Mouse (Mus musculus): ENCODE data around the gene Caln1.

The Caln1 gene

DNA sequence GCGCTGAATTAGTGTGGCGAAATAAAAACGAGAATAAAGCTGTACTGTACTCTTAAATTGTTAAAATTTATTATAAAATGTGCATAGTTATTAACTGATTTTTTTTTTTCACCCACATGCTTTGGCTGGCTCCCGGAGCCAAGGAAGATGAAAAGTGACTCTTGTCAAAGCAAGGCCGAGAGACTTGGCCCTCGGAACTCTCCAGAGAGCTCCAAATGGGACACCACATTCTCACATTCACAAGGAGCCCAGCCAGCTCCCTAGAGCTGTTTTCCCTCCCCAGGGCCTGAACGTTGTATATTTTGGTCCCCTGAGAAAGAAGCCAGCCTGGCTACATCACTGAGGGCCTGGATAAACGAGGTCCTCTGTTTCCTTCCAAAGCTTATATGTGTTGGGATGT, 25.1 kb downstream of the Caln1 start:
- DNase-seq (ENCODE audit: low spot score in 2 of 2) = no peak

- no peak for DNase-seq (ENCODE audit: low spot score in 2 of 2)
Measured at GRCm38 (mm10) chr5:130395142-130395541, 25.9 kb downstream of the Caln1 start.

DNA sequence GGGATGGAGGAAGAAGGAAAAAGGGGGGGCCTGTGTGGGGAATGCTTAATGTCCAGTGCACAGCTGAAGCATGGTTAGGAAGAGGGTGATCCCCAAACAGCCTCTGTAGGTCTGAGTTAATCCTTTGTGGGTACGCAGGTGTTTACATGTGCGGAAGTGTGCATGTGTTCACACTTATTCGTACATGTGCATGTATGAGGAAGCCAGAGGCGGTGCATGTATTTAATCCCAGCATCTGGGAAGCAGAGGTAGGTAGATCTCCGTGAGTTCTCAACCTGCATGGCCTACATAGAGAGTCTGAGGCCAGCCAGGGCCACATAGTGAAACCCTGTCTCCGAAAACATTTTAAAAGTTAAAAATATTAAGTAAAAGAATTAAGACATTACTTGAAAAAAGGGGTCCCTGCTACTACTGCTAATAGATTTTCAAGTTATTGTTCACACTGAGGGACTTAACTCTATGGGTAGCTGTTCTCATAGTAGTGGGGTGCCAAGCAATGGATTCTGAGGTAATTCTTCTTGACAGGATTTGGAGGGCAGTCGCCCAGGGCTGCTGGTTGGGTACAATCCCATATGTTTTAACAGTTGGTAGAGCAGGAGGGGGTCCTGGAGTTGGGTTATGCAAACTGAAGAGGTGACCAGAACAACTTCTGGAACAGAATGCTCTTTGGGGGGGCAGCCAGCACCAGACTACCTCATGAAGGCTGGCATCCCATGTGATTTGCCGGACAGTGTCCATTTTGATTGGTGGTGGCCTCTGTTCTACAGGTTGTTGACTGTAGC, 31.1 kb downstream of the Caln1 start:
- DNase-seq (ENCODE audit: low spot score in 2 of 2) = no peak

GRCm38 (mm10) chr5:130405201-130405600, 35.9 kb downstream of the Caln1 start:
- no peak for DNase-seq (ENCODE audit: low spot score in 2 of 2)

DNA sequence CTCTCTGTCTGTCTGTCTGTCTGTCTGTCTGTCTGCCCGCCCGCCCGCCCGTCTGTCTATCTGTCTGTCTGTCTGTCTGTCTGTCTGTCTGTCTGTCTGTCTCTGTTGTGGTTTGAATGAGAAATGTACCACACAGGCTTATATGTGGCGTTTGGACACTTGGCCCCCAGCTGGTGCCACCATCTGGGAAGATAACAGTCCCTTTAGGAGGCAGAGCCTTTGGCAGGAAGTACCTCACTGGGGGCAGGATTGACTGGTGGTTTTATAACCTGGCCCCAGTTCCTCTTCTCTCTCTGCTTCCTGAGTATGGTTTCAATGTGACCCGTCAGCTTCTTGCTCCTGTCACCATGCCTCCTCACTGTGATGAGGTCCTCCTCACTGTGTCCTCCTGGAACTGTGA, 40.5 kb downstream of the Caln1 start:
- DNase-seq (ENCODE audit: low spot score in 2 of 2) = no peak

DNA sequence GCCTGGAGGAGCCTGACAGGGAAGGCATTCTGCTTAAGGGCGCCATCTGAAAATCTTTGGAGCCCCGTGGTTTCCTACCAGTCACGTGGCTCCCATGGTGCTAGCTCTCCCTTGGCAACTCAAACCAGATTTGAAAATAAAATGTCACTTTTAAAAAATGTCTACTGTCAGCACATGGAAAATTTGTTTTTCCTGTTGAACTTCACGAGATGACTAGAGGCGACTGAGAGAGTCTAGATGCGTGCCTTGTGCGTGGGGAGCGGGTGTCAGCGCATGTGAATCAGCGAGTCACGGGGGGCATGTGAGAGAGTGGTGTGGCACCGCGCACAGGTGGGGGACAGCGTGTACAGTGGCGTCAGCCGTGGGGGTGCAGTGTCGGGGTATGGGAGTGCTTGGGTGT, 42.3 kb downstream of the Caln1 start:
- no peak for DNase-seq (ENCODE audit: low spot score in 2 of 2)

GRCm38 (mm10) chr5:130447438-130447837, 78.2 kb downstream of the Caln1 start:
- DNase-seq (ENCODE audit: low spot score in 2 of 2) = no peak

GRCm38 (mm10) chr5:130448491-130448890, 79.2 kb downstream of the Caln1 start:
- DNase-seq (ENCODE audit: low spot score in 2 of 2) = no peak

- no peak for DNase-seq (ENCODE audit: low spot score in 2 of 2)
Measured at GRCm38 (mm10) chr5:130448931-130449856, 79.9 kb downstream of the Caln1 start.

GRCm38 (mm10) chr5:130450031-130450541, 80.8 kb downstream of the Caln1 start:
- DNase-seq (ENCODE audit: low spot score in 2 of 2) = no peak

GRCm38 (mm10) chr5:130458076-130458475, 88.8 kb downstream of the Caln1 start:
- no peak for DNase-seq (ENCODE audit: low spot score in 2 of 2)

DNA sequence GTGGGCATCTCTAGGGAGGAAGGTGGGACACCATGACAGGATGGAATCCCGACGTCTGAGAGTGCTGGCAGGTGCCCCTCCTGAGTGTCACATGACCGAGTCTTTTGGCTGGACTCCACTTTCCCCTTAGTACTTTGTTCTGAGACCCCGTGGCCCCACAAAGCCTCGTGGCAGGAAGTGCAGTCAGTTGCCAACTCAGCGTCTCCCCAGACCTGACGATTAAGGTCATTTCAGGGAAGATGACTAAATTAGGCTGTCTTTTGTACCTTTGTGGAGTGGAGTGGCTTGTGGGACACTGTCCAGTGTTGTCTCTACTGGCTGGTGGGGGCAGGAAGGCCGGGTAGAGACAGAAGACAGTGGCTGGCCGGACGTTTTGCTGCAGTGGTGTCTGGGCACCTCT, 103.0 kb downstream of the Caln1 start:
- no peak for DNase-seq (ENCODE audit: low spot score in 2 of 2)

GRCm38 (mm10) chr5:130474876-130475275, 105.6 kb downstream of the Caln1 start:
- no peak for DNase-seq (ENCODE audit: low spot score in 2 of 2)

DNA sequence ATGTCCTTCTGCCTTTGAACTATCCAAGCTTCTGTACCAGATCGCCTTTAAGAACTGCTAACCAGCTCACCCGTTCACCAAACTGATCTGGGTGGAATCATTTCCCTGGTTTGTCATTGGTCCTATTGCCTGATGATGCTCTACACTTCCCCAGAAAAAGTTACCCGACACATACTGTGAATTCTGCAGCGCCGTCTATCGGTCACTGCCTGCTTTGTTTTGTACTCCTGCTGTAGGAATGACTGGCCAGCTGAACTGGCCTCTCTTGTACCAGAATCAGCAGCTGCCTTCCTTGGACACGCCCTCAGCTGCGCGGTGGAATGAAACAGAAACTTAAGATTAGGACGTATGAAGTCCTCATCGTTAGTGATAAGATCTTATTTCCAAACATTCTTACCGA, 107.5 kb downstream of the Caln1 start:
- no peak for DNase-seq (ENCODE audit: low spot score in 2 of 2)

- no peak for DNase-seq (ENCODE audit: low spot score in 2 of 2)
Measured at GRCm38 (mm10) chr5:130480290-130480689, 111.0 kb downstream of the Caln1 start.

GRCm38 (mm10) chr5:130491471-130491870, 122.2 kb downstream of the Caln1 start:
- DNase-seq (ENCODE audit: low spot score in 2 of 2) = no peak

GRCm38 (mm10) chr5:130492305-130492704, 123.0 kb downstream of the Caln1 start:
- DNase-seq (ENCODE audit: low spot score in 2 of 2) = no peak

DNA sequence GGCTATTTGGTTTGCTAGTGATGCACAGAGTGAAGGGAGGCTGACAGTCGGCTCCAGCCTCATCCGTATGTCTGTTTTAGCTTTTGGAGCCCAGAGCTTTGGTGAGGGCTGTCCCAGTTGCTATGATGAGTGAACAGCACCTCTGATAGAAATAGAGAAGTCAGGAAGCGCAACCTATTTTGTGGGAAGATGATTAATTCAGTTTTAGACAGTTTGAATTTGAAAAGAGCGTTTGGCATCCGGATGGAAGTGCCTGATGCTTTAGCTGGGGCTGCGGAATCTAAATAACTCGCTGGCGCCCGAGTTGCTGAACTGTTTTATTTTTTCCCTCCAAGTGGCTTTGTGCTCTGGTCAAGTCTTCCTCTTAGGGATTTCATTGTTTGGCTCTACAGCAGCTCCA, 133.3 kb downstream of the Caln1 start:
- no peak for DNase-seq (ENCODE audit: low spot score in 2 of 2)

DNA sequence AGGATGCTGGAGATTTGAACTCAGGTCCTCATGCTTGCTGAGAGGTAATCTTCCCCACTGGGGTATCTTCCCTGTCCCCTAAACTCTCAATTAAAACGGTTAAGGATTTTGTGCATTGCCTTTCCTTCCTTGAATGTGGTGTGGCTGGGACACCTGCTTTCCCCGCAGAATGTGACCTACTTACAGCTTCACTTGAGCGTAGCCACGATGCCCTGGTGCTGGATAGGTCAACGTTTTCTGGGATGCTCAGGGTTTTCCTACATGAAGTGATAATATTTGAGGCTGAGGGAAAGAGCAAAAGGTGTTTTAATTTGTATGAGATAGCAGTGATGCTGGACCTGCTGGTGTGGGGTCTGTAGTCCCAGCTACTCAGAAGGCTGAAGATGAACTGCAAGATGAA, 135.6 kb downstream of the Caln1 start:
- DNase-seq (ENCODE audit: low spot score in 2 of 2) = no peak

GRCm38 (mm10) chr5:130510516-130510915, 141.3 kb downstream of the Caln1 start:
- DNase-seq (ENCODE audit: low spot score in 2 of 2) = no peak

DNA sequence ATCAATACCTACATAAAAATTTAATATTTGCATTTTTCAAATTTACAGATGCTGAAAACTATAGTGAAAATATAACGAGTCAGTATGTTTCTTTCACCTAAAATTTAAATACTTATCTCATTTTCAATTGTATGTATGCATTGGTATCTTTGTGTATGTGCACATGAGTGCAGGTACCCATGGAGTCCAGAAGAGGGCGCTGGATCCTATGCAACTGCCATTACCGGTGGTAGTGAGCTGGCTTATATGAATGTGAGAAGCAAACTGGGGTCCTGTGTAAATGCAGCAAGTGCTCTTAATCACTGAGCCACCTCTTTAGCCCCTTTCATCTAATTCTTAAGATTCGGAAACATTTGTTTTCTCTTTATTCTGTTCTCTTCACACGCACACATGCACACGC, 146.1 kb downstream of the Caln1 start:
- DNase-seq (ENCODE audit: low spot score in 2 of 2) = no peak

DNA sequence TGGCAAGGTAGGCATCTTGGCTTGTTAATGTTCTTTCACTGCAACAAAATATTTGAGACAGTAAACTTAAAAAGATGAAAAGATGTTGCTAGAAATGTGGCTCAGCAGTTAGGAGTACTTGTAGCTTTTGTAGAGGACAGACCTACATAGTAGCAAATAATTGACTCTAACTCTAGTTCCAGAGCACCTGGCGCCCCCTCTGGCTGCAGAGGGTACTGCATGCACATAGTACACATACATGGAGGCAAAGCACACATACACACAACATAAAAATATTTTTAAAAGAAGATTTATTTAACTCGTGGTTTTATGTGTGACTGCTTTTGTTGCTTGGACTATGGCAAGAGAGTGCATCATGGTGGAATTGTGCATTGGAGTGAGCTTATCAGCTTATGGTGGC, 151.3 kb downstream of the Caln1 start:
- no peak for DNase-seq (ENCODE audit: low spot score in 2 of 2)

GRCm38 (mm10) chr5:130527416-130527815, 158.2 kb downstream of the Caln1 start:
- no peak for DNase-seq (ENCODE audit: low spot score in 2 of 2)

All from spleen, postnatal 36 days (tissue).